Mouse (Mus musculus): ENCODE measurements around the gene Uggt1.

Gene Uggt1

GRCm38 (mm10) chr1:36257276-36257675 is 12.8 kb upstream of the Uggt1 start:
- DNase-seq (ENCODE audit: low spot score): no peak

GRCm38 (mm10) chr1:36255871-36256640 is 11.5 kb upstream of the Uggt1 start:
- DNase-seq (ENCODE audit: low spot score): no peak

DNA sequence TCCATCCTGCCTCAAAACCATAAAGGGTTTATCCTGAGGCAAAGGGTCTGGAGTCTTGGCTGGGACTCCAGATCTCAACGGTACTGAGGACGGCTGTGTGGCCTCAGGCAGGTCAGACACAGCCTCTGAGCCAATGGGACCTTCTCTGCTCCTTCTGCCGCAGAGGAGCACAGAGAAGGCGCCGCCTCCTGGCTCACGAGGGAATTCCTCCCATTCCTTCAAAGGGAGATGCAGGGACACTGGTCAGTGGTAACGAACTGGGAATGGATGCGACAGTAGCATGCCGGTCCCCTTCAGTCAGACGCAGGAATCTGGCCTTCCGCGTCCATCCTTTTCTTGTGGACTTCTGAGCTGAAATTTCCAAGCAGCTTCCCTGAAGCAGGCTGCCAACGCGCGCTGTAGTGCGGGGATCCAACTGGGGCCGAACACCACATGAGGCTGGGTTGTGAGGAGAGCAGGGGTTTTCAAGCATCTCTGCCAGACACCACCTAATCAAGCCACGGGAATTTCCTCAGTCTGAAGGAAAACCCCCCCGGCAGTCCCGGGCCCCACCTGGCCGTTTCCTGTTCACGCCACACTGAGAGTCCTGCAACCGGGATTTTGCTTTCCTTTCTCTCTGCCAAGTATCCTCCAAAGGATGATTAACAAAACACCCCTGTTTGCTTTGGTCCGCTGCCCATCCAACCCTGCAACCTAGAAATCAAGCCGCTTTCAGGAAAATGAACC is 10.3 kb upstream of the Uggt1 start:
- DNase-seq (ENCODE audit: low spot score): no peak

GRCm38 (mm10) chr1:36252791-36253190 is 8.3 kb upstream of the Uggt1 start:
- DNase-seq (ENCODE audit: low spot score): peak; percentile 67

GRCm38 (mm10) chr1:36251426-36251825 is 6.9 kb upstream of the Uggt1 start:
- no peak for DNase-seq (ENCODE audit: low spot score)

DNA sequence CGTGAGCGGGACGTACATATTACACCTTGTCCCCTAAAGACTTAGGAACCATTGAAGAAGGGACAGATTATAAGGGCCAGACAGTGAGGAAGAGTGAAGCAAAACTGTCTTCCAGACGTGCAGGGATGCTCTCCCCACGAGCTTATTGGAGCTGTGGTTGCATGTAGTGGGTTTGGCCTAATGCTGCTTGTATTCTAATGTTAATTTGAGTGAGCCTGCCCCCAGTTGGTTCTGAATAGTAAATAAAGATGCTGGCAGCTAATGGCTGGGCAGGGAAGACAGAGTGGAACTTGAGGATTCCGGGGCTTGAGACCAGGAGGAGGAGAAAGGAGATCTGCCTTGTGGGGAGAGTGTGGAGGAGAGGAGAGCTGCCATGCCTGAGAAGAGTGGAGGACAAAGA is 2.2 kb upstream of the Uggt1 start:
- DNase-seq (ENCODE audit: low spot score): no peak

DNA sequence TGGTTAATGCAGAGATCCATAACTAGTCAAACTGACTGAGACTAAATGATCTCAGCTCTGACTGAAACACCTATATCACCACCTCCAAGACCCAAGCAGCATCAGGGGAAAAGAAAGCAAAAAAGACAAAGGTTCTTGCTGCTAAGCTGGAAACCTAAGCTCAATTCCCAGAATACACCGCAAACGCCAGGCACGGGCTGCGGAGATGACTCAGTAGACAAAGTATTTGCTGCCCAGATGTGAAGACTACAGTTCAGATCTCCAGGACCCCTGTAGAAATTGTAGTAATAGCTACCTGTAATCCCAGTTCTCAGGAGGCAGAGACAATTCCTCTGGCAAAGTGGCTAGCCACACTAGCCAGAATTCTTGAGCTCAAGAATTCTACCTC is 302 bp upstream of the Uggt1 start:
- no peak for DNase-seq (ENCODE audit: low spot score)

- DNase-seq (ENCODE audit: low spot score): no peak
Measured at GRCm38 (mm10) chr1:36243447-36244057, 968 bp downstream of the Uggt1 start.

- DNase-seq (ENCODE audit: low spot score): no peak
Measured at GRCm38 (mm10) chr1:36241903-36242429, 2.6 kb downstream of the Uggt1 start.

DNA sequence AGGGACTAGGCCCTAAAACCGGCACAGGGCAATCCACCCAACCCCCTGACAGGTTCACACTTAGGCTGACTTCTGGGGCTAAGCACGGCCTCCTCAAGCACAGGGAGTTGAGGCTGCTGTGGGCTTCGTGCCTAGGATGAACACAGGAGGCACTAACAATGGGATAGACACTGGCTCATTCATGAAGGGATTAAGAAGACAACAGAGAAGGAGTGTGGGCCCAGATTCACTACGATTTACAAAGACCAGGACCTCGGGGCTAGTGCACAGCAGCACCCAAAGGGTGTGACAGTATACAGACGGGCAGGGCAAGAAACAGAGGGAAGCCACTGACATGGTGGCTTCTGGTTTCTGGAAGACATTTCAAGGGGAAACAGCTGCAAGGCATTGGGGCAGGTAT is 4.3 kb downstream of the Uggt1 start:
- no peak for DNase-seq (ENCODE audit: low spot score)

DNA sequence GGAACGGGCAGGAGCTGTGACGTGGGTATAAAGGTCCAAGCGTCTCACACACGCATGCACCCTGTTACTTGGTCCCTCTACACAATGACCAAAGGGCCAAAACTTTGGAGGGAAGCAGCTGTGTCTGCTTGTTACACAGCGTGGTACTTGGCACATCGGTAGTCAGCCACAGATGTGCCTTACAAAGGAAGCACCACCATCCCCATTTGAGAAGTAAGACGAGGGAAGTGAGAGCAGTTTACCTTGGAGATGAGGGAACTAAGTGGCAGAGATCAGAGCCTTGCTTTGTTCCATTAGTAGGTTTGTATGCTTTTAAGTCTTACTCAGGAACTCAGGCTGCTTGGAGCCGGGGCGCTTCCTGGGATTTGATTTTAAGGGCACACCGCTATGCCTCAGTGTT is 5.1 kb downstream of the Uggt1 start:
- no peak for DNase-seq (ENCODE audit: low spot score)

DNA sequence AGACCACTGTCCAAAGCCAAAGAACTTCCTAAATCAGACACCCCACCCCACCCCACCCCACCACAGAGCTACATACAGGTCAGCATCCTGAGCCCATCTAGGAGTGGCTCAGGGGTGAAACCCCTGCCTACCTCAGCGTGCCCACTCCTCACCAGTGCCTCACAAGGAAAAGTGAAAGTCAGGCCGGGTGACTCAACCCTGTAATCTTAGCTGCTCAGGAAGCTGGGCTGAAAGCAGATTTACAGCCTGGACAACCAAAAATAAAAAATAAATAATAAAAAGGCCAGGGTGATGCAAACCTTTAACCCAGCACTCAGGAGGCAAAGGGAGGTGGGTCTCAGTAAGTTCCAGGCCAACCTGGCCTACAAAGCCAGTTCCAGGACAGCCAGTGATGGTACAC is 8.7 kb downstream of the Uggt1 start:
- no peak for DNase-seq (ENCODE audit: low spot score)

DNA sequence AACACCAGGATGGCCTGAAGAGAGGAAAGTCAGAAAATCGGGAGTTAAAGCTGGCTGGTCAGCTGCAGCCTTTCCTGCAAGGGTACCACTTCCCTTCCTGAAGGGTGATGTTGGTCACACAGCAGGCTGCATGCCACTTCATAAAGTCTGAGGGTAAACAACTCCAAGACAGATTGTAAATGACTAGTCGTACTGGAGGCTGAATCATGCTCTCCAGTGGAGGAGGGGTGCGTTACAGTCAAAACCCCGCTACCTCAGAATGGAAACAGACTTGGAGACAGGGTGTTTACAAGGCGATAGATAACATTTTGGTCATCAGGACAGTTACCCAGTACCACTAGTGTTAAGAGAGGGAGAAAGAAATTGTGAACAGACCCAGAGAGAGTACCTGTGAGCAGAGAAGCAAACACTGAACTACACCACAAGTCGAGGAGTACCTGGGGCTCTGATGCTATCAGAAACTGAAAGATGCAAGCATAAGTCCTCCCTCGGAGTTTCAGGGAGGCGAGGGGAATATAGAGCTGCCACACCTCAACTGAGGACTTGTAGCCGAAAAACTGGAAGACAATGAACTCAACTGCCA is 9.4 kb downstream of the Uggt1 start:
- no peak for DNase-seq (ENCODE audit: low spot score)

- no peak for DNase-seq (ENCODE audit: low spot score)
Measured at GRCm38 (mm10) chr1:36233218-36233617, 11.3 kb downstream of the Uggt1 start.

DNA sequence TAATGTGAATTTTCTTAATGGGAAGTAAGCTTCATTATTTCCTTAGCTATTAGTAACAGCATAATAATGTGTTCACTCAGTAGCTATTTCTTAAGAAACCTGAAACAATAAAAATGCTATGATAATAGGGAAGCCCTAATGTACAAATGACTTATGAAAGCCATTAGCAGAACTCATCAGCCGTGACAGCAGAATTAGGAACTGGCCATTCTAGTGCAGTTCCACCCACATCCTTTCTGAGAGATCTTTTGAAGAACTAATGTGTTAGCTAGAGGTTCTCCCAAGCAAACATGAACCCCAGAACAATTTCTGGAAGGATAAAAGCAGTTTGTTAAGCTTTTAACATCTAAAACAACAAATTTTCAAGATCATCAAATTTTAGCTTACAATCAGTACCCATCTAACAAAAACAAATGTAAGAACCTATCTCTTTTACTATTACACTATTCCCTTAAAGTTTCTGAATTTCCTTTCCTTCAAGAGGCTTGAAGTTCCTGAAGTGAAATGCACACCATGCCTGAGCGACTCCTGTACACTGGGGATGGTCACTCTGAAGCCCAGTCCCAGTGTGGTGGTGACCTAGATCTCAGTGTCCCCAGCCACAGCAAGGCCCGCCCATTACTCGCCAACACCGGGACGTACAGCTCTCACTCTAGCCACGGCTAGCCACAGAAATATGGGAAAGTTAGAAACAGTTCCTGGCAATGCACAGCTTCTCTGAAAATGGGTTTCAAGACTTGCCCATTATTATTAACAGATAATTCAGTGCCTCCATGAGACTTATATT is 13.4 kb downstream of the Uggt1 start:
- no peak for DNase-seq (ENCODE audit: low spot score)

- no peak for DNase-seq (ENCODE audit: low spot score)
Measured at GRCm38 (mm10) chr1:36228461-36228860, 16.1 kb downstream of the Uggt1 start.

- no peak for DNase-seq (ENCODE audit: low spot score)
Measured at GRCm38 (mm10) chr1:36224648-36225047, 19.9 kb downstream of the Uggt1 start.

DNA sequence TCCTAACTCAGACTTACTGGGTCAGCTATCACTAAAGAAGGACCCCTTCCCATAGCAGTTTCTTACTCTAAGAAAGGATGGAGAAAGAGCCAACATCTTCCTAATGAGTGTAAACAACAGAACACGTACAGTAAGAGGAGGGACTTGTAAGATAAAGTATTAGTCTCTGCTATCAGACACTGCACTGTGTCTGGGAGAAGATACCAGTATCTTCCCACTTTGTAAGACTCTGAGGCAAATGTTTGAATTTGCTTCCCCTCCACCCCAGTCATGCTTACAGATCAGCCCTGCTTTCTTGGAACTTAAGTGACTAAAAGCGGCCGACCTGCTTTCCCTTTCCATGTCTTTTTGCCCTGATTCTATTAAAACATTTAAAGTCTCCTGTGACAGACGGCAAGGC is 30.2 kb downstream of the Uggt1 start:
- no peak for DNase-seq (ENCODE audit: low spot score)

DNA sequence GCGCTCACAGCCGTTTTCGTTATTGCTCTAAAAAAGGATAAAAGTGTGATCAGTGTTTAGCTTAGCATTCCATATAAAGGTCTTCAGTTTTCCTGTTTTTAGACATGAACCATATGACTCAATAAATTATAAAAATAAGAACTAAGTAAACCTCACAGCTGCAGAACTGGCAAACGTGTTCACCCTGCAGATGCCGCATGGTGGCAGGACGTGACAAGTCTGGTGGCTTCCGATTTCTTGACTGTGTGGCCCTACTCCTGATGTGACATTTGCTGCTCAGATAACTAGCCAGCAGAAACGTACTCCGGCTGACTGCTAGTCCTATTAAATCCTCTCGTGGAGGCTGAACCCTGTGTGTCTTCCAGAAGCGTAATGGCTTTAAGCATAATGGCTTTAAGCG is 42.8 kb downstream of the Uggt1 start:
- no peak for DNase-seq (ENCODE audit: low spot score)

- no peak for DNase-seq (ENCODE audit: low spot score)
Measured at GRCm38 (mm10) chr1:36194482-36194881, 50.0 kb downstream of the Uggt1 start.

DNA sequence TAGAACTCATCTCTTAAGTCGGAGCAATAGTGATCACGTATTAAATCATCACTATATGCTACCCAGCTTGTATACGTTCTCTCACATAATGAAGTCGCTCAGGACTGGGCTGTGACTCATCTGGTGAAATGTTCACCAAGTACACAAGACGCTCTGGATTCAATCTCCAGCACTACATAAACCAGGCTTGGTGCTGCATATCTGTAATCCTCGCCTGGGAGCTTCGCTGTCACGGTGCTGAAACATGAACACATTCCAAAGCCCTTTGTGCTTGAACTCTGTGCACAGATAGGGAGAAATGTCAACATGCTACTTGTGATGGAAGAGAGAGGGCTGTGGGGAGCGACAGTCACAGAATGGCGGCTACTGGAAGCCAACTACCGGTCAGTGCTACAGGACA is 52.6 kb downstream of the Uggt1 start:
- DNase-seq (ENCODE audit: low spot score): no peak

- no peak for DNase-seq (ENCODE audit: low spot score)
Measured at GRCm38 (mm10) chr1:36180038-36180437, 64.5 kb downstream of the Uggt1 start.

All from layer of hippocampus, adult 11-12 months (tissue).